Mouse (Mus musculus) layer of hippocampus, postnatal 14 days (tissue): ENCODE results near the gene Gm10837. TPM values are rescaled to one million over a fixed set of nuclear protein-coding genes. Genes with fewer than 3 reads are reported as not detected.

Experiments used
- DNase-seq, 2 experiments: peaks; one replicate each; pipeline ENCODE4 v3.0.0; 2021 to 2022; ENCODE audit warnings: low spot score in 2 of 2, mixed read lengths in 1 of 2
- total RNA-seq, 2 experiments: library from RNA; stranded (reverse); gene quantifications; 2 replicates each; pipeline ENCODE4 v1.2.3; 2021

Gm10837 gene
- total RNA-seq, 2 experiments from 2014 or later = 0.24 TPM; not detected in 1

DNA sequence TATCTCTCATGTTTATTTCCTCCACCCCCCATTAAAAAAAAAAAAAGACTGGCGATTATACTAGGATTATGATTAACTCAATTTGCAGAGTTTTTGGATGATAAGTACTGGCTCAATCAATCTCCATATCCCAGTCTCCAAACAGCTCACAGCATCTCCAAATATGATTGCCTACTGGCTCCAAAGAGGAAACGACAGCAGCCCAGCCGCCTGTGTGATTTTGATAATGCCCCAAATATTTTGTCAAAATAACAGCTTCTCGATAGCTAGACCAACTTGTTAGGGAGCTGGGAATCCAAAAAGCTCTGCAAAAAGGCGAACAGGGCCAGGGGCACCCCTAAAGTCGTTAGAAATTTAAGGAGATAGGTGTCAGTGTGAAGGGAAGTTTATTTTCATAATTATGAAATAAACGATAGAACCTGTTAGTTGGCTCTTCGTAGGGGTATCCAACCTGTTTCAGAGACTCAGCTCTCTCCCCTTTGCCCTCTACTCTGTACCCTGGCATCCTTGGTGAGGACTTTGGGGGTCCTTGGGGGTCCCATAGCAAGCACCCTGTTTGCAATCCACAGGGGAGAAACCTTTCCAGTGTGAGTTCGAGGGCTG, 12.3 kb upstream of the Gm10837 start:
- peak in 1 of 2 experiments; percentile 21 for DNase-seq

DNA sequence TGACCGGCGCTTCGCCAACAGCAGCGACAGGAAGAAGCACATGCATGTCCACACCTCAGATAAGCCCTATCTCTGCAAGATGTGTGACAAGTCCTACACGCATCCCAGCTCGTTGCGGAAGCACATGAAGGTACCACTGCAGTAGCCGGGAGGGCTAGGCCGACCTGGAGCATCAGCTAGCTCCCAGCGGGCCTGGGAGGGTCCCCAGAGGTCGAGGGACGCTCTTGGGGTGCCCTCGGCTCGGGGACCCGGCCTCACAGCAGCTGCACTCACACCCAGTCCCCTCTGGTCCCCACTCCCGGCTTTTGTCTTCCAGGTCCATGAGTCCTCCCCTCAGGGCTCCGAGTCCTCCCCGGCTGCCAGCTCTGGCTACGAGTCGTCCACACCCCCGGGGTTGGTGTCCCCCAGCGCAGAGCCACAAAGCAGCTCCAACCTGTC, 11.8 kb upstream of the Gm10837 start:
- peak in 1 of 2 experiments; percentile 41 for DNase-seq

DNA sequence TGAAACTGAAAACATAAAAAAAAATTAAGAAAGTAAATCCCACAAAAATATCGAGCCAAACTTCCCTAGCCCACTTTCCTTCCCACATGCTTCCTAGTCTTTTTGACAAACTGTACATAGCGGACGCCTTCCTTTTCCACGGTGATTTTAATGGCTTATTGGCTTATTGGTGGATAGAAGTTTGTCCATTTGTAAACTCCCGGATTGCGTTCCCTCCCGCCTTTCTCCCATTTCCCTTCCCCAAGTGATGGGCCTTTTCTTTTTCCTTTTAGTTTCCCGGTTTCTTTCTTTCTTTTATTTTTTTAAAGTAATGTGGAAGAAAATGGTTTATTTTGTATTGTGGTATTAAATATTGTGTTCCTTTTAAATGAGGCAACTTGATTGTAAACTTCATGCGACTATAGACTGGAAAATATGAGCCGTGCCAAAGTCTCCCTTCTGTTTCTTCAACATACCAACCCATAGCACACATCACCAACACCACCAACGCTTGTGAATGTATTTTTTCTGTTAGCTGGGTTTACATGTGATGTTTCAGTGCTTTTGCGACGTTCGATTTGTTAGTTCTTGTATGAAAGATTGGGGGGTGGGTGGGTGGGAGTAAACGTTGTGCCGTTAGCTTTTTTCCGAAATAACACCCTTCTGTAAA, 10.8 kb upstream of the Gm10837 start:
- DNase-seq = peak in 1 of 2 experiments; percentile 8

DNA sequence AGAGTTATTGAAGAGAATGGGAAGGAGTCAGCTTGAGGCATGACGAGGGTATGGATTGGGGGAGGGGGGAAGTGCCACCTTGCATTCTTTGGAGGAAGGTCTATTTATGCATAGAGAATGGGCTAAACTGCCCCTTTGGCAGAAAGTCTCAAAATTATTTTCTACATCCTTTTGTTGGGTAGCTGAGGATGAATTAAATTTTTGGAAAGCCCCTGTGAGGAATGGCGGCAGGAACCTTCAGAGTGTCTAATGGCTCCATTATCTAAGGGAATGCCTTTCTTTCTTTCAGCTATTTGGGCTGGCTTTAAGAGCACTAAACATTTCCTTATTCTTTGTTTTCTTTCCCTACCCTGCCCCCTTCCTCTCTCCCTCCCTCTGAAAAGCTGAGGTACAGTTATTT, 10.0 kb upstream of the Gm10837 start:
- no peak for DNase-seq

DNA sequence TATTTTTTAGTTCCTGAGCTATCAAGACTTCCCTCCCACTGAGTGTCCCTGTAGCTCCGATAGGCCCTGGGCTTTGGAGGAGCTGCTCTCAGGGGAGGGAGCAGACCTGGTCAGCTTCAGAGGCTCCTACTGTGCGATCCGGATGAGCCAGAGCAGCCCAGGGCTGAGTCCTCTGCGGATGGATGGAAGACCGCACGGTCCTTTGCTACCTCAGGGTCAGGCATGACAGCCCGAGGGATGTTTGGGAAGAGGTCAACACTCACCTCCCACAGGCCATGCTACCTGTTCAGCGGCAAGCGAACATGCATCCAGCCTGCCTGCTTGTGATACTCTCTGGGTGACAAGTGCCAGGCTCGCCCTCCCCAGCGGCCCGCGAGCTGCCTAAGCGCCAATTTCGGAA, 9.2 kb upstream of the Gm10837 start:
- peak in 1 of 2 experiments; percentile 23 for DNase-seq

DNA sequence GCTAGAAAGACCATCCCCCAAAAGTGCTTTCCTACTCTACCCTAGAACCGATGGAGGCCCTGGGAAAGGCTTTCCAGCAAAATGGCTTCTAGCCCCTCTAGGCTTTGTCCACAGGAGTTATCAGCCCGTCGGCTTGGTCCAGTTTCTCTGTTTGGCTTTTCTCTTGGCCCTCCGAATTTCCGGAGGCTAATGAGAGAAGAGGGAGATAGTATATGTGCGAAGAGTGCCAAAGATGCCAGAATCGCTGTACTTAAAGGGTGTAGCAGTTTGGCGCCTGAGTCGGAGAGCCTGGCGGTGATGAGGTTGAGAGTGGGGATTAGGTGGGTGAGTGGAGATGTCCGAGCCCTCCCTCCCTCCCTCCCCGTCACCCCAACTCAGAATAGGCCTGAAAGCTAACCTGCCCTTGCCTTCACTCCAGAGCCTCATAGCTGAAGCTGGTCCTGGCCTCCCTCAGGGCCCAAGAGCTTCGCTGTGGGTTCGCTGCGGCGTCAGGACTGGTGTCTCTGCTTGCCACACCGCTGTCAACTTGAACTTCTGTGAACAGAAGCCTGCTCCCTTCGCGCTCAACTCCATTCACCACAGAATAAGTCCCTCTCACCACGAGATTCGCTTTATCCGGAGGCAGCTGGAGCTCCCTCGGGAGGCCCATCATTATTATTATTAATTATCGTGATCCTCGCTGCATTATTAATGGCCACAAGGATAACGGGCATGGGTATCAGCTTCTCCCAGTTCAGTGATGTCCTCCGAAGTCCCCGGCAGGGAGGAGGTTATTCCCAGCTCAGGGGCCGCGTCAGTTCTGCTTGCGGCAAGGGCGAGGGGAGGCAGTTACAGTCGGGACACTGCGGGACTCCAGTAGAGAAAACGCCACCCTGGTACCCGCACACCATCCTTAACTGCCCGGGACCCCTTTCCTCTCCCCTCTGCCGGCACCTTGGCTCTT, 8.0 kb upstream of the Gm10837 start:
- peak in 1 of 2 experiments; percentile 18 for DNase-seq

DNA sequence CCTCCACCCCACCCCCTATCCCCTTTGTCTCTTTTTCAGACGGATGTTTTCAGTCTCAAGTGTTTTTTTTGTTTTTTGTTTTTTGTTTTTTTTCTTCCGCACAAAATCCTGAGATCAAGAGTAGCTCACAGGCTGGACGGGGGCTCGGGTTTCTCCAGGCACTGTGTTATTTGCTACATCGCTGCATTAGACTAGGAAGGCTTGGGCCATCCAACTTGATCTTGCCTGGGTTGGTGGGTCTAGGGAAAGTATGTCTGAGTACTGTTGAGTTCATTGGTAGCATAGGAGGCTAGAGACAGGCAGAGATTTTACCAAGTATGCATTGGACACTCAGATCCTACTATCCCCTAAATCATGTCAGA, 7.4 kb upstream of the Gm10837 start:
- DNase-seq = no peak

DNA sequence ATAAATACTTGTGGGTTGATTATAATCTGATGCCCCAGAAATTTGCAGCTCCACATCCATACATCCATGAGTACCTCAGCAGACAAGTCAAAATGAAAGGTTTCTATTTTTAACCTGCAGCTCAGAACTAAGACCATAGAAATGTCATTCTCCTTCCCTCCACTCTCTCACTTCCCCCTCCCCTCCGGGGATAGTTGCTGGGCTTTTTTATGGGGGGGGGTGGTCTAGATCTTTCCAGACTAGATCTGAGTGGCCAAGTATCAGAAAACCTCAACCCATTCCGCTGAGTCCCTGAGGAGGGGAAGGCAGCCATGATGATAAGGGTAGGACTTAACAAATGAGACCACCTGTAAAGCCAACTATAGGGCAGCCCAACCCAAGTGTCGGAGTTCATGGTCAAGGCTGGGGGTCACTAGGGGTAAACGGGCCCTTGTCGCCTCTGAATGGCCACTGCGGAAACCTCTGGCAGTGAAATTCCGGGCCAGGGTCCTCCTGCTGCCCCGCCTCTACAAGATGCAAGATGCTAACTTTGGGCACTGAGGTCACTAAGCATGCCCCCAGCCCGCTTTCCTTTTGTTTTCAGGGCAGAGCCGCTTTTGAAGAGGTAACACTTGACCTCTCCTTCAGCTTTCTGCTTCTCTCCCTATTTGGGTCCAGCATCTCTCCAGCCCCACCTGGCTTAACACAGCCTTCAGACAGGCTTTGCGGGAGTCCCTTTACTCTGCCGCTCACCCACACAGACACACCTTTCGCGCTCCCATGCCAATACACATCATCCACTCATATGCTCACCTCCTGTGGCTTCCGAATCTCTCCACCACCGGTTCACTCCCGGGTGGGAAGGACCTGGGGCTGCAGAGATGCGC, 6.6 kb upstream of the Gm10837 start:
- peak in 1 of 2 experiments; percentile 6 for DNase-seq

DNA sequence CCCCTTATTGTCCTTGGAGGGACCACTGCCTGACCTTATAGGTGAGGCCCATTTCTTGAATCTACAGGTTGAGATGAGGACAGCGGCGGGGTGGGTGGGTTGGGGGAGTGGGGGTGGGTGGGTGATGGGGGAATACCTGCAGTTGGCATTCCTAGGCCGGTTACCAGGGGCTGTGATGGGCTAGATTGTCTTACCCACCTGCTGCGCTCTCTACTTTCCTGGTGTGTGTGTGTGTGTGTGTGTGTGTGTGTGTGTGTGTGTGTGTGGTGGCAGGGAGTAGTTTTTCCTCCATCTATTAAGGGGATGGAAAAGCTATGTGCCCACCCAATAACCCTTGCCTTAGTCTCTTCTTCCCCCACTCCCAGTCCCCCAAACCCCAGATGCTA, 5.9 kb upstream of the Gm10837 start:
- DNase-seq = no peak

DNA sequence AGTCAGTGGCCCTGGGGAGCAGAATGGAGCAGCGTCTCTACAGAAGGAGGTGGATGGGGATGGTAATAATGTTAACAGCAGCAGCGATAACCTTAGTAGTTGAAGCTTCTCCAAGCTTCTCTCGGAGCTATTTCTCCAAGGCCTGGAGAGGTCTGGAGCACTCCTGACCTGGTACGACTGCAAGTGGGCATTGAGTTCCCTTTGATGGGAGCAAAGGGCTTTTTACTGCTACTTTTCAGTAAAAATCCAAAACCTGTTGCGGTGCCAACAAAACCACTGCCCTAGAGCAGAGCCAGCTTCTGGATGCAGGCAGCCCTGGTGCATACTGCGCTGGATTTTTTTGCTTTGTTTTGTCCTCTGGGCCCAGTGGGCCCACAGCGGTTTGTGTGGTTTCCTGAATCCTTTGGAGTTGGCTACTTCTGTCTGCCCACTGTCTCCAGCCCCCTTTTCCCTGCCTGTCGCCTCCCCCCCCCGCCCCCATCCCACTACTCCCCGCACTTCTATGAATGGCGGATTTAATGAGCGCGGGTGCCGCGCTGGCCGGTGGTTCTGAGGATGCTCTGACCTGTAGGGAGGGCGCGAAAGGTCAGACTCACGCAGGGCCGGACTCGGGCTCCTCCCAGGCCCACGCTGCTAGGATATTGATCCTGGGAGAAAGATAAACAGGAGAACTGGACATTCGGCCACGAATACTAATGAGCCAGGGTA, 5.4 kb upstream of the Gm10837 start:
- peak in 1 of 2 experiments; percentile 13 for DNase-seq

DNA sequence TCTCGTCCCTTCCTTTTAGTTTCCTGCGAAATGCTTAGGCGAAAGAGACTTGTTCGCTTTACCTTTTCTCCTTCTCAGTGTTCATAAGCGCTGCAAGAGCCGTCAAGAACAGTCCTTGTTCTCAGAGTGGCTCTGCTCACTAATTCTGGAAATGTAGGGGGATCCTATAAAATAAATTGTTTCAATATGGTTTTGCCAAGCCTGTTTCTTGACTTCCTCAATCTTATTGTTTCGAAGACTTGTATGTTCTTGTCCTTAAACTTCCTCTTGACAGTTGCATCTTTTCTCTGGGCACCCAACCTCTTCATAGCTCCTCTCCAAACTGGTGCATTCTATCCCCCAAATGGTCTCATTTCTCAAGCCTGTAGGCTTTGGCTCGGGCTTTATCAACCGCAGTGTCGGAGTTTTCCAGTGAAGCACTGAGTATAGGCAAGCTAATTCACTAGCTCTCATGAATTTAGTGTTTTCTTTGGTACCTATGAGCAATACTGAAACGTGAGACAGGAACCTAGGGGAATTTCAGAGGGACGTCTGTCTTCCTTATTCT, 4.7 kb upstream of the Gm10837 start:
- no peak for DNase-seq

DNA sequence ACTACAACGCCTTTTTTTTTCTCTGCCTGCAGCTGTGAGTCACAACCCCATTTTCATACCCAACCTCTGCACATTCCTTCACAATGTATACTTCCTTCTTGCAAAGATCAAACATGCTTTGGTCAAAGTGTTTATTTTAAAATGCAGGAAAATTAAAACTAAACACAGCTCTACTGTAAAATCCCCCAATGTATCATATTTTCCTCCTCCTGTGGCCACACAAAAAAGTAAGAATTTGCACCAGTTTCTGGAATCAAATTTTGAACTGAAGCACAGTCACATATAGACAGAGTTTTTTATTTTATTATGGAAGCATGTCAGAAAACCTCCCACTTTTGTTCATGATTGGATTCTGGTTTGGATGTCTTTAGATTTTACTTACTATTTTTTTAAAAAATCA, 3.8 kb upstream of the Gm10837 start:
- DNase-seq = no peak

DNA sequence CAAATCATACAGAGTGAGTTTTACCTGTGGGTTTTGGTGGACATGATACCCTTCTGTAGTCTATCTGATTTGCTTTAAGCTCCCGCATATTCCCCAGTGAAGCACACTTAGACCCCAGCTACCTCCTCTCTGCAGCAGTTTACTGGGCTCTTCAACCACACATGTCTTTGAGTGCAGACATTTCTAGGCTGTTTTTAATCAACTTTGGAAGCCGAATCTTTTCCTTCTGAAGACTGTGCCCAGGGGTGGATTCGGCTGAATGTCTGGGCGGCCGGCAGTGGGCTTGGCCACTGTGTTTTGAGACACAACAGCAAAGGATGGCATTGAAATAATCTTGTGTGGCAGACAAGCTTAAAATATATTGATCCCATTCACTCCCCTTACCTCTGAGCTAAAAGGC, 3.0 kb upstream of the Gm10837 start:
- peak in 1 of 2 experiments; percentile 16 for DNase-seq

DNA sequence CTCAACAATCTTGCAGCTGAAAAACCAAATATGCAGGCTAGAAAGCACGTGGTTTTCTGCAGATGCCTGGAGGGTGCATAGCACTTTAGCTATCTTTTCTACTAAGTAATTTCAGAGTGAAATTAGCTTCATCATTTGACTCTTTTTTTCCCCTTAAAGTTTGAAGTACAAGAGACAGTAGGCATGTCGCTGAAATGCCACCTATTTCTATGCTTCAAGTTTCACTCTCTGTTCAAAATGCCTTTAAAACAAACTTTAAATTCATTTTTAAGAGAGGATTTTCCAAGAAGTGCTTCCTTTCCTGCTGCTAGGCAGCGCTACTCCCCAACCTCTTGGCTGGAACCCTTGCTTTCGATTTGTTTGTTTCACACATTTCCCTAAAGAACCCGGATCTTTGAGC, 1.3 kb upstream of the Gm10837 start:
- DNase-seq = peak in 1 of 2 experiments; percentile 17

DNA sequence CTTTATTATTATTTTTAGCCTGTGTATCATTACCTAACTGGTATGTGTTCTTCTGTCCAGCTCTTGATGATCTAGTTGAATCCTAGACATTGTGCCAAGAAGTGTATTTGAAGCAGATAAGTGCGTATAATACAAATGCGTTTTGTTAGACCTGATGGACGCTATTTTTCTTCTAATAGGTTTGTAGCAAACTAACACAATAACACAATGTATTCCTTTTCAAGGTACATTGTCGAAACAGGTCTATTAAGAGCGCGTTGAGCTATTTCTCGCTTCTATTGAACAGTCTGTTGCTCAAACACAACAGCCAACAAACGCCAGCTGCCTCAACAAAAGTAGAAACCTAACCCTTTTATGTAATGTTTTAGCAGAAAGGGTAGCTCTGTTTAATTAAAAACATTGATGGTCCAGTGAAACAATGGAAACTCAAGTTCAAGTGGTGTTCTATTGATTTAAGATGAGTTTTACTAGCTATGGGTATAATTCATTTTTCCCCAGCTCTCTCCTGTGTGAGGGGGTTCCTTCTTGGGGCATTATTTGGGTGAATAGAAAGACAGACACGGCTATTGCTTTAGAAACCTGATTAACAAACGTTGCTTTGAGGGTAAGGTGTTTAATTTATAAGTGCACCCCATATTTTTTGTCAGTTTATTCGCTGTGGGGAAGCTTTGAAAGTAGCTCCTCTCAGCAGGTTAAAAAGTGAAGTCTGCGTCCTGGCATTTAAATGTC, 536 bp upstream of the Gm10837 start:
- DNase-seq = no peak

DNA sequence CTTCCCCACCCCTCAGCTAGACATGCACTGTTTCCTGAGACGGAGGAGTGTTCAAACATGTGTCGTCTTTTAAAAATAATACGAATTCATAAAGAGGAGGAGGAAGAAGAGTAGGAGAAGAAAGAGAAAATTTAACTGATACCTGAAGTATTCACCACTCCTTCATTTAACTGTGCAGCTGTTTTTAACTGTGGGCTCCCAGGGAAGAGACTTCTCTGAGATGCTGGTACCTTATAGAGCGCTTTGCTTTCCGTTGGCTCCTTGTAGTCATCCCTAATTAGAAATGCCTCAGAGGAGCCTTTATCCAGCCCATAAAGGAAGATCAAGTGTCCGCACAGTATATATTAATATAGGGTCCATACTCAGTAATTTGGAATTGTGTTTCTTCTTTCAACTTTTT, 1.1 kb downstream of the Gm10837 start:
- DNase-seq = no peak

DNA sequence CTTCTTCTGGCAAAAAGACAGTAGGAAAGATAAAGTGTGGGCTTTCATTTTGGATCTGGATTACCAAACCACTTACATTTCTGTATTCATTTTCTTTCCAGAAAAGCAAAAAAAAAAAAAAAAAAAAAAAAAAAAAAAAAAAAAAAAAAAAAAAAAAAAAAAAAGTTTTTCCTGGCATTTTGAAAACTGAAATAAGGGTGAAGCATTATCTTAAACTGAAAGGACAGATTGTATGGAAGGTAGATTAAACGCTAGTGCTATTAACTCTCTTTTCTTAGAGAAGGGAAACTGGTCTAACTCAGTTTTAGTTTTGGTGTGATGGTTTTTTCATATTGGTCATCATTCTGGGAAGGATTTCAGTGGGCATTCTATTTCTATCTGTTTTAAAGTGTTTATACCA, 1.6 kb downstream of the Gm10837 start:
- no peak for DNase-seq

DNA sequence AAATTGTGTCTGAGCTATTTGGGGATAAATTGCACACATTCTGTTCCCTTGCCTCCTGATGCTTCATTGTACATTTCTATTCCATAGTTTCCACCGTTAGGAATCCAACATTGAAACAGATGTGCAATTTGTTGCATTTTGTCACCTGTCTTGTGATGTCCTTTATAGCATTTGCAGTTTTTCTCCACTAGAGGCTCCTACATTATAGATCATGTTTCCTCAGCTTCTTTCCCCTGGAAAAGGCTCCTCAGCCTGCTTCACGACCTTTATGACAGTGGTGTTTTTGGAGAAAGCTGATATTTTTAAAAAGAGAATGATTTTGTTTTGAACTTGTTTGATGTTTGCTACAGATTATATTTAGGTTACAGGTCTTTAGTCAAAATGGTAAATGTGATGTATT, 18.7 kb downstream of the Gm10837 start:
- DNase-seq = no peak

DNA sequence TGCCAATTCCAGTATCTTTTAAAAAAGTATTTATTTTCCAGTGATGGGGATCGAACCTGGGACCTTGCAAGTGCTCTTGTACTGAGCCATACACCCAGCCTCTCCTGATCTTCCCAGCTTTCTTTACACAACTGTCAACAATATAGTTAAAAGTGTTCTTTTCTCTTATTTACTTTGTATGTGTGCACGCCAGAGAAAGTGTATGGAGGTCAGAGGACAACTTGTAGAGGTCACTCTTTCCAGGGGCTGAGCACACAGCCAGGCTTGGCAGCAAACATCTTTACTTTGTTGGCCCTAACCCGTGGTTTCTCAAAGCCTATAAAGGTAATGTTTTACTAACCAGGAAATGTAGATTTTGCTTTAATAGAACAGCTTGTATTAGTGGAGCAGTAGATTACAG, 21.1 kb downstream of the Gm10837 start:
- DNase-seq = no peak
